Mouse (Mus musculus) mature B cell (primary cell): Measurements from ENCODE around the gene Zfp937.
"Not testable (repeated sequence)": the region's sequence is repeated elsewhere in the genome, so short reads cannot be mapped to it uniquely, and the experiment has no call there.

Source experiments
- in situ Hi-C: fragments of 300-500 bp; cut with MboI; formaldehyde crosslinking; loops from 2 replicates; pipeline ENCODE4 v1.14.3; 2019

Gene Zfp937

GRCm38 (mm10) chr2:150217600-150218362 lies at the start of gene Zfp937:
TSS of gene Zfp937 (plus strand) at chr2:150218073.
- in situ Hi-C loops = not testable (repeated sequence)

GRCm38 (mm10) chr2:150173833-150174232 lies 44.0 kb upstream of the Zfp937 start:
- in situ Hi-C loops = no loop called here

- in situ Hi-C loops = not testable (repeated sequence)
These were observed 38.3 kb upstream of the Zfp937 start, which contains the start of gene Gm10770 for GRCm38 (mm10) chr2:150179579-150179978. TSS of gene Gm10770 (minus strand) at chr2:150179679.

GRCm38 (mm10) chr2:150181046-150181445 lies 36.8 kb upstream of the Zfp937 start:
- in situ Hi-C loops = not testable (repeated sequence)

GRCm38 (mm10) chr2:150181570-150181999 lies 36.3 kb upstream of the Zfp937 start, which contains the start of gene Gm14139:
TSS of gene Gm14139 (plus strand) at chr2:150181755.
- in situ Hi-C loops = not testable (repeated sequence)

- in situ Hi-C loops = not testable (repeated sequence)
These were observed 471 bp downstream of the Zfp937 start for GRCm38 (mm10) chr2:150218363-150218725.

- in situ Hi-C loops = not testable (repeated sequence)
These were observed 5.4 kb downstream of the Zfp937 start for GRCm38 (mm10) chr2:150223263-150223662.

GRCm38 (mm10) chr2:150243211-150243610 lies 25.3 kb downstream of the Zfp937 start:
- in situ Hi-C loops = no loop called here

GRCm38 (mm10) chr2:150255491-150255890 lies 37.6 kb downstream of the Zfp937 start, which contains the start of gene Gm21994:
TSS of gene Gm21994 (minus strand) at chr2:150255591.
- in situ Hi-C loops = not testable (repeated sequence)

- in situ Hi-C loops = not testable (repeated sequence)
These were observed 39.0 kb downstream of the Zfp937 start for GRCm38 (mm10) chr2:150256861-150257260.

- in situ Hi-C loops = not testable (repeated sequence)
These were observed 39.4 kb downstream of the Zfp937 start, which contains the start of gene Gm14124 for GRCm38 (mm10) chr2:150257291-150257690. TSS of gene Gm14124 (plus strand) at chr2:150257517.
